Mouse (Mus musculus) monocyte, adult 2 months (primary cell): ENCODE measurements around the gene Ugt1a9.
"Not testable (repeated sequence)": the region's sequence is repeated elsewhere in the genome, so short reads cannot be mapped to it uniquely, and the experiment has no call there.

Source experiments
- DNase-seq, 2 experiments: peaks; one replicate each; pipeline ENCODE4 v3.0.0; 2022; ENCODE audit warnings: low spot score in 2 of 2, low read depth in 1 of 2

Gene Ugt1a9

GRCm38 (mm10) chr1:88105656-88106055, 35.1 kb downstream of the Ugt1a9 start:
- DNase-seq = no peak

GRCm38 (mm10) chr1:88109027-88109557, 38.5 kb downstream of the Ugt1a9 start:
- not testable (repeated sequence) for DNase-seq

- not testable (repeated sequence) for DNase-seq
Observed at GRCm38 (mm10) chr1:88109604-88110003, 39.0 kb downstream of the Ugt1a9 start.

- DNase-seq = not testable (repeated sequence)
Observed at GRCm38 (mm10) chr1:88112769-88113168, 42.2 kb downstream of the Ugt1a9 start.

GRCm38 (mm10) chr1:88120550-88120949, 50.0 kb downstream of the Ugt1a9 start:
- DNase-seq = not testable (repeated sequence)

GRCm38 (mm10) chr1:88121521-88121920, 50.9 kb downstream of the Ugt1a9 start:
- DNase-seq = not testable (repeated sequence)

- DNase-seq = not testable (repeated sequence)
Observed at GRCm38 (mm10) chr1:88125827-88126360, 55.3 kb downstream of the Ugt1a9 start.

GRCm38 (mm10) chr1:88129091-88129490, 58.5 kb downstream of the Ugt1a9 start:
- not testable (repeated sequence) for DNase-seq

- DNase-seq = not testable (repeated sequence)
Observed at GRCm38 (mm10) chr1:88130223-88130622, 59.6 kb downstream of the Ugt1a9 start.

GRCm38 (mm10) chr1:88133908-88134456, 63.4 kb downstream of the Ugt1a9 start:
- DNase-seq = no peak

- DNase-seq = peak; percentile 53 to 57
Observed at GRCm38 (mm10) chr1:88134457-88135011, 63.9 kb downstream of the Ugt1a9 start, which contains the start of gene Ugt1a6a. Gene Ugt1a6a (plus strand): TSS chr1:88134809.

GRCm38 (mm10) chr1:88135229-88135904, 64.8 kb downstream of the Ugt1a9 start:
- not testable (repeated sequence) for DNase-seq

GRCm38 (mm10) chr1:88136646-88137045, 66.0 kb downstream of the Ugt1a9 start:
- no peak for DNase-seq

- no peak for DNase-seq
Observed at GRCm38 (mm10) chr1:88137264-88137663, 66.7 kb downstream of the Ugt1a9 start.

- DNase-seq = no peak
Observed at GRCm38 (mm10) chr1:88138145-88138544, 67.5 kb downstream of the Ugt1a9 start.

GRCm38 (mm10) chr1:88140492-88140891, 69.9 kb downstream of the Ugt1a9 start:
- DNase-seq = not testable (repeated sequence)

- DNase-seq = not testable (repeated sequence)
Observed at GRCm38 (mm10) chr1:88143966-88144675, 73.5 kb downstream of the Ugt1a9 start.

- DNase-seq = not testable (repeated sequence)
Observed at GRCm38 (mm10) chr1:88145278-88145677, 74.7 kb downstream of the Ugt1a9 start.

- DNase-seq = not testable (repeated sequence)
Observed at GRCm38 (mm10) chr1:88150133-88150532, 79.5 kb downstream of the Ugt1a9 start.

- no peak for DNase-seq
Observed at GRCm38 (mm10) chr1:88158430-88158829, 87.8 kb downstream of the Ugt1a9 start.

- DNase-seq = no peak
Observed at GRCm38 (mm10) chr1:88165711-88166110, 95.1 kb downstream of the Ugt1a9 start, which contains the start of gene Ugt1a5. Gene Ugt1a5 (plus strand): TSS chr1:88166012.
